Mouse (Mus musculus) urinary bladder, postnatal 36 days (tissue): ENCODE data around the gene Fam83g.

ENCODE experiments used
- DNase-seq, 2 experiments: peaks; one replicate each; pipeline ENCODE4 v3.0.0; 2022; ENCODE audit warnings: low spot score in 2 of 2, mixed read lengths in 1 of 2

Gene Fam83g

DNA sequence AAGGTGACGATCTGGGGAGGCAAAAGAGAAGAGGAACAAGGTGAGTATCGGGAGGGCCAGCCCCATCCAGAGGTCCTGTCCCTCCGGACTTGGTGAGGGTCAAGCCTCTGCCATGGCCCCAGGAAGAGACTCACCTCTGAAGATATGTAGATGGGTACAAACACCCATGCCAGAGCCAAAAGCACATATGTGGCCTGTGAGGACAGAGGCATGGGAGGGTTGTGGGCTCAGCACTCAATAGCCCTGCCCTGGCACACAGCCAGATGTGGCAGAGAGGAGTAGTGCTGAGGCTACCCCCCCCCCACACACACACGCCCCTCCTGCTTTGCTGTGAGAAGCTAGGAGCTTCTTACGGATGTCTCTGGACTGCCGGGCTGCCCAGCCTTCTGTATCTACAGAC, 31.2 kb downstream of the Fam83g start:
- no peak for DNase-seq

DNA sequence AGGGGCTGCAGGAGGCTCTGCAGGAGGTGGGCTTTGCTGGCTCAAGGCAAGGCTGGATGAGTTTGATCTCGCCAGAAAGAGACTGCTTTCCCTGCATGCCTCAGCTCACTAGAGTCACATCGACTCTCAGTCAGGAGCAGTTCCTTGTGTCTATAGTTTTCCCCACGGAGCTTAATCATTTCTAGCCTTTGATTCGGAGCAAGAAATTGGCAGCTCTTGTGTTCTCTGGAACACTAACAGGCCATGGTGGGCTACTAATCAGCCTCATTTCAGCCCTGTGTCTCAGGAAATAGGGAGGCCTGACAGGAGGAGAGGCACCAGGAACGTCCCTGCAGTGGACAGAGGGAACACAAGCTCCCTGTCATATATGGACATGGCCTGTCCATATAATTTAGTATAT, 34.1 kb downstream of the Fam83g start:
- DNase-seq, result no peak

GRCm38 (mm10) chr11:61719387-61719786, 35.5 kb downstream of the Fam83g start:
- DNase-seq, result no peak

DNA sequence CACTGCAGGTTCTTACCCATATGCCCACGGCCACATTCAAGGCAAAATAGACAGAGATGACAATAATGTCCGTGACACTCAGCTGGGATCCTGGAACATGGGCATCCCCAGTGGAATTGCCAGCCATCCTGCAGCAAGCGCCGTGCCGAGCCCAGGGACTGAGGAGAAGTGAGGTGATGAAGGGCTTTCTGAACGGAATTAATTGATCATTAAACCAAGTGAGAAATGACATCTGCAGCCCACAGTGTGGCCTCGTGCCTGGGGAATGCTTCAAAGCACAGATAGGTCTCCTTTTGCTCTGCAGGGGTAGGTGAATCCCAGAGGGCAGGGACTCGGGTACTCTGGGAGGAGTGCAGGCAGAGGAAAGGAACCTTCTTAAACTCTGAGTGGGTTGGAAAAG, 35.9 kb downstream of the Fam83g start:
- no peak for DNase-seq

- no peak for DNase-seq
Observed at GRCm38 (mm10) chr11:61720636-61721035, 36.7 kb downstream of the Fam83g start, which contains the start of gene Slc5a10. Gene Slc5a10 (minus strand): TSS chr11:61720826.

GRCm38 (mm10) chr11:61722077-61722476, 38.2 kb downstream of the Fam83g start:
- DNase-seq, result no peak

DNA sequence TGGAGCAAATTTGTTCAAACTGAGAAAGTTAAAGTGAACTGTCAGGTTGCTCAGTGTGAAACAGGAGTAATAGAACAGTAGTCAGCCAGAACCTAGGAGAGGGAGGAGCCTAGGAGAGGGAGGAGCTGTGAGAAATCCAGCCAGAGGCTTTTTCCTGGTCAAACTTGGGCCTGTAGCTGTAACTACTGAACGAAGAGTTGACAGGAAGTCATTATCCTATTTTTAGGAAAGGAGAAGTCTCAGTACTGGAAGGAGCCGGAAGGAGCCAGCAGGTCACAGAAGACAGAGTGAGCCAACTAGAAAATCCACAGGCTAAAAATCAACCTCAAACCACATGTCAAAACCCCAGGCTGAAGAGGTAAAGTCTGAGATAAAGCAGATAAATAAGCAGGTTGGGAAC, 44.1 kb downstream of the Fam83g start:
- DNase-seq, result no peak

DNA sequence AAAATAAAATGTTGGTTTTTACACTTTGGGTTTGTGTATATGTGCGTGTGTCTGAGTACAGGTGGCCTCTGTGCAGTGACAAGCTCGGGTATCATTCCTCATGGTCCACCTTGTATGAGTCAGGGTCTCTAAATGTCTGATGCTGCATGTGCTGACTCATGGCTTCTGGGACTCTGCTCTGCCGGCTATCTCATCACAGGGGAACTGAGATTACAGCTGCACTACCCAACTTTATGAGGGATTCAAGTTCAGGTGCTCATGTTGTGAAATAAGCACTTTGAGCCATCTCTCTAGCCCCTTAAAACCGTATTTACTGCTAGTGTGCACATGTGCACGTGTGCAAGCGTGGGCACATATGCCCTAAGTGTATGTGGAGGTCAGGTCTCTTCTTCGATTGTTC, 48.8 kb downstream of the Fam83g start:
- no peak for DNase-seq

DNA sequence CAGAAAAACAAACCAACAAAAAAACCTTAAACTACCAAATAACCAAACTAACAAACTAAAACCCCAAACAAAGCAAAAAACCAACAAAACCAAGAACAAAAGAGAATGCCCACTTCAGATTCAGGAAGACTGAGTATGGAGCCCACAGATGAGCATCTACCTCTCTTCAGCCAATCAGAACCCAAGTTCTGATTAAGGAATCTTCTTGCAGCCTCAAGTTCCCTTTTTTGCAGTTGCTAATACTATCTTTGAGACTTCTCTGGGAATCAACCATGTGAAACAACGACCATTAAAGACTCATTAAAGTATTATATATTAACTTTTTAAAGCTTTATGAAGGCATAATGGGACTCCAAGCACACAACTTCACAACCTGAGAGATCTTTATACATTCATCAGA, 53.4 kb downstream of the Fam83g start:
- DNase-seq, result no peak

DNA sequence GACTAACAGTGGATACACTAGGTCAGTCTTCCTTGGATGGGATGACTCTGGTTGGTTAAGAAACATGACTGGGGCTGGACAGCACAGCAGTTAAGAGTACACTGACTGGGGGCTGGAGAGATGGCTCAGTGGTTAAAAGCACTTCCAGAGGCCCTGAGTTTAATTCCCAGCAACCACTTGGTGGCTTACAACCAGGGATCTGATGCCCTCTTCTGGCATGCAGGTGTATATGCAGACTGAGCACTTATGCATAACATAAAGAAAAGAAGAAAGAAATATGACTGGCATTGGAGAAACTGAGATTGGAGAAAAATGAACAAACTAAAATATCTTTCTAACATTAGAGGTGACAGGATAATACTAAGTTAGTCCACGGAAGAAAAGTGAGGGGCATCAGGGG, 56.6 kb downstream of the Fam83g start:
- DNase-seq, result no peak

DNA sequence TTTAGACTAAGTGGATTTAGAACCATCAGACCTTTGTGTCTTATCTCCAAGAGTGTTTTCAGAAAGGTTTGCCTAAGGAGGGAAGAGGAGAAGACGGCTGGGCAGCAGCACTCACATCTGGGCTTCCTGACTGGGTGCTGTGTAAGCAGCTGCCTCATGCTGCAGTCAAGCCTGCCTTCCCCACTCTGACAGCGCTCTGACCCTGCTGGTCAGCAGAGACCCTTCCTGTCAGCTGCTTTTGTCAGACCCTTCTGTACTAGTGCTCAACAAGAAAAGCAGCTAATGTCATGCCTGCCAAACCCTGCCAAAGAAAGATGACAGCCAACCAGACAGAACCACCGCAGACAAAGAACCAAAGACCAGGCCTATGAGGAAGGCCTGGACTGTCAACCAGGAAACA, 59.9 kb downstream of the Fam83g start:
- DNase-seq, result no peak

DNA sequence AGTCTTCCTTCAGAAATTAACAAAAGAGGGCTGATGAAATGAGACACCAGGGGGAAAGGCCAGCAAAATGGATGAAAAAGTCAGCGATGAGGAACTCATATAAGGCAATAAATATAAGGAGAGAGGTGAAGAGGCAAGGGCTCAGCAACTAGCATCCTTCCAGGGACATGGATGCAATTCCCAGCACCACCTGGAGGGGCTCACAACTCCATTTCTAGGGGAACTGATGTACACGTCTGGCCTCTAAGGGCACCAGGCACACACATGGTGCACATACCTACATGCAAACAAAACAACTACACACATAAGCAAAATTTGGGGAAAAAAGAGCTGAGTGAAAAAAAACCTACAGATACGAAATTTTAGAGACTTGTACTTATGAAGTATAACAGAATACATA, 60.6 kb downstream of the Fam83g start:
- no peak for DNase-seq

- DNase-seq, result no peak
Observed at GRCm38 (mm10) chr11:61745781-61746180, 61.9 kb downstream of the Fam83g start.

DNA sequence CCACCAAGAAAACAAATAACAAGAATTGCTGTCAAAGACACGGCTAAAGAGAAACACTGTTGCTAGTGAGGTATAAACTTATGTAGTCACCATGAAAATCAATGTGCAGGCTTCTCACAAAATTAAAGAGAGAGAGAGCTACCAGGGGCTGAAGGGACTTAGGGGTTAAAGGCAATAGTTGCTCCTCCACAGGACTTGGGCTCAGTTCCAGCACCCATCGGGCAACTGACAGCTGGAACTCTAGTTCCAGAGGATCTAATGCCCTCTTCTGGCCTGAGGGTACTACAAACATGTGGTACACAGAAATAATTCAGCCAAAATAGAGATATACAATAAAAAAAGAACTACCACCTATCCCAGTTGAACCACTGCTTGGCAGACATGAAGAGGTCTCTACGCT, 63.3 kb downstream of the Fam83g start:
- DNase-seq, result no peak

DNA sequence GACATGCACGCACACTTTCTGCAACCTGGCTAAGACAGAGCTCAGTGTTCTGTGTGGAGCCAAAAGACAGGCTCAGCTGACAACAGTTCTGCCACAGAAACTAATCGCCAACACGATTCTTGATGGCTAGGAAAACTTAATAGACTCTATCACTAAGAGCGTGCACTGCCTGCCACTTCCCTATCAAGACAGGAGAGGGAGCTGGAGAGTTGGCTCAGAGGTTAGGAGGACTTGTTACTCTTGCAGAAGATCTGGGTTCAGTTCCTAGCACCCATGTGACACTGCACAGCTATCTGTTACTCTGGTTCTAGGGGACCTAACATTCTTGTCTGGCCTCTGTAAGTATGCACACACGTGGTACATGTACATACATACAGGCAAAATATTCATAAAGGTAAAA, 67.7 kb downstream of the Fam83g start:
- DNase-seq, result no peak

DNA sequence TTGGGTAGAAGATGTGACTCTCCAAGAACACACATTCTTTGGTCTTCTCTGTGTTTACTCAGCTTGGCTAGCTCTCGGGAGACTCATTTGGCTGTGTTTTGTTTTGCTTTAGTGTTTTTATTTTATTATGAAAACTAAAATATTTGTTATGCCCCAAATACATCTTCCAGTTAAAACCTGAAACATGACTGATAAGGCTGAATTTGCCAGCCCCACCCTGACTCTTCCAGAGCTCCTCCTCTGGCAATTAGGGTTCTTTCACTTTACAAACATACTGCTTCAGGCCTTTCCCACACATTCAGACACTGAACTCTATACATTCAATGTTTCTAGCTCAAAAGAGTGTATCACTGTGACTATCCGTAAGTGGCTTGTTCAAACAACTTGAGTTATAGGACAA, 73.3 kb downstream of the Fam83g start:
- DNase-seq, result no peak
